Mouse (Mus musculus): ENCODE measurements around the gene Cops6.

Gene Cops6

DNA sequence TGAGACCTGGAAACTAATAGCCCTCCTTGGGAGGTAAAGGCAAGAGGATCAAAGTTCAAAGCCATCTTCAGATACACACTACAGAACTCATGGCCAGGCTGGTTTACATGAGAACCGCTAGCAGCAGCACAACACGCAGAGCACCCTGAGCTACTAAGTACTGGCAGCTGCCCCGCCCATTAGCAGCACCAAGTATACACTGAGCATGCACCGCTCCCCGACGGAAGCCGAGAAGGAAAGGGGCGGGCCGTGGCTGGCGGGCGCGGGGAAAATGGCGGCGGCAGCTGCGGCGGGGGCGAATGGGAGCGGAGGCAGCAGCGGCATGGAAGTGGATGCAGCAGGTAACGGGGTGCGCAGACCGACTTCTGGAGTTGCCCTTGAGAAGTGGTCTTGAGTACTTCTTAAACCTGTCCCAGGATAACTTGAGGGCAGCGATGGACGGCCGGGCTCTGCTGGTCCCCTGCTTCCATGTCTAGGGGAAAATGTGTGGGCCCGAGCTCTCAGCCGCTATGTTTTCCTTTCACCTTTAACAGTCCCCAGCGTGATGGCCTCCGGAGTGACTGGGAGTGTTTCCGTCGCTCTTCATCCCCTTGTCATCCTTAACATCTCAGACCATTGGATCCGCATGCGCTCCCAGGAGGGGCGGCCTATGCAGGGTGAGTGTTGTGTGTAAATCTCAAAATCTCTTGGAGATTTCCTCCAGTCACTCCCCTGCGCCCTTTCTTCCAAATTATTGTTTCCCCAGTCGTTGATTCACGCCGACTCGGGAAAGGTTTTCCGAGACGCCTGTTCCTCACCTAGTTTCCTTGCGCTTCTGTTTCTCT, at the start of gene Cops6:
Gene Cops6 (plus strand): TSS at position 230 of the 824 bp plus-strand sequence.
- DNase-seq (ENCODE audit: low read depth): peak; percentile 94

- peak; percentile 94 for DNase-seq (ENCODE audit: low read depth)
Measured at GRCm38 (mm10) chr5:138116255-138117198, 44.3 kb upstream of the Cops6 start, which contains the start of gene Zscan21. Gene Zscan21 (plus strand): TSS chr5:138116903.

- peak; percentile 64 for DNase-seq (ENCODE audit: low read depth)
Measured at GRCm38 (mm10) chr5:138117199-138118015, 43.5 kb upstream of the Cops6 start.

DNA sequence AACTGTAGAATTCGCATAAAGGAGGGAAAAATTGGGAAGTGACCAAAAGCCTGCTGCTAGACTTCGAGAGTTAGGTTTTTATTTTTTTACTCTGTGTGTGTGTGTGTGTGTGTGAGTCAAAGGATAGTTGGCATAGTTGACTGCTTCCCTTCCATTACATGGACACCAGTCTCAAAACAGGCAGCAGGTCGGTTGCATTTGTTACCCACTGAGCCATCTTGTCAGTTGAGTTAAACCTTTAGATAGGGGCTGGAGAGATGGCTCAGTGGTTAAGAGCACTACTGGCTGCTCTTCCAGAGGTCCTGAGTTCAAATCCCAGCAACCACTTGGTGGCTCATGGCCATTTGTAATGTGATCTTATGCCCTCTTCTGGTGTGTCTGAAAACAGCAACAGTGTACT, 42.8 kb upstream of the Cops6 start:
- no peak for DNase-seq (ENCODE audit: low read depth)

GRCm38 (mm10) chr5:138132425-138133064, 28.3 kb upstream of the Cops6 start:
- no peak for DNase-seq (ENCODE audit: low read depth)

- DNase-seq (ENCODE audit: low read depth): no peak
Measured at GRCm38 (mm10) chr5:138137257-138137656, 23.6 kb upstream of the Cops6 start.

- DNase-seq (ENCODE audit: low read depth): peak; percentile 84
Measured at GRCm38 (mm10) chr5:138137935-138138549, 22.8 kb upstream of the Cops6 start.

DNA sequence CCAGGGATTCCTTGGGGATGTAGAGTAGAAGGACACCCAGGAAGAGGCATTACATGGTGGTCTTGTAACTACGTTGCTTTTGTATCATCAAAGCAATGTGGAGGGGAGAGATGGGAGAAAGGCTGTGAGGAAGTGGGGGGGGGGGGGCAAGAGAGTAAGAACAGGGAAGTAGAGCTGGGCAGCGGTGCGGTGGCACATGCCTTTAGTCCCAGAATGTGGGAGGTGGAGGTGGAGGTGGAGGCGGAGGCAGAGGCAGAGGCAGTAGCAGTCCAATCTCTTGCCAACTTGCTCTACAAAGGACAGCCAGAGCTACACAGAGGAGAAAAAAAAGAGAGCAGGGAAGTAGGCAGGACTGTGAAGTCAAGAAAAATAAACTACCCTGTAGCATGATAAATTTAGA, 22.3 kb upstream of the Cops6 start:
- DNase-seq (ENCODE audit: low read depth): peak; percentile 36

DNA sequence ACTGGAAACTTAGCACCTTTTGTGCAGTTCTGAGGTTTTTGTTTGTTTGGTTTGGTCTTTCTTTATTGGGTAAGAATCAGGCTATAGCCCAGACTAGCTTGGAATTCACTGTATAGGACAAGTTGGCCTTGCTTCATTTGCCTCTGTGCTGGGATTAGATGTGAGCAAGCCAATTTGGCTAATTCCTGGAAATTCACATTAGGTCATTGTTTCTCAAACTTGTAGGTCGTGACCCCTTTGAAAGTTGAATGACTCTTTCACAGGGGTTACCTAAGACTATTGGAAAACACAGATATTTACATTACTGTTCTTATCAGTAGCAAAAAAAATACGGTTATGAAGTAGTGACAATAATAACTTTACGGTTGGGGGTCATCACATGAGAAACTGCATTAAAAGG, 6.5 kb upstream of the Cops6 start:
- DNase-seq (ENCODE audit: low read depth): no peak

GRCm38 (mm10) chr5:138155443-138155976, 5.4 kb upstream of the Cops6 start, which contains the start of gene Zfp113:
Gene Zfp113 (minus strand): TSS chr5:138155744.
- DNase-seq (ENCODE audit: low read depth): peak; percentile 99

- no peak for DNase-seq (ENCODE audit: low read depth)
Measured at GRCm38 (mm10) chr5:138160224-138160762, 578 bp upstream of the Cops6 start.

DNA sequence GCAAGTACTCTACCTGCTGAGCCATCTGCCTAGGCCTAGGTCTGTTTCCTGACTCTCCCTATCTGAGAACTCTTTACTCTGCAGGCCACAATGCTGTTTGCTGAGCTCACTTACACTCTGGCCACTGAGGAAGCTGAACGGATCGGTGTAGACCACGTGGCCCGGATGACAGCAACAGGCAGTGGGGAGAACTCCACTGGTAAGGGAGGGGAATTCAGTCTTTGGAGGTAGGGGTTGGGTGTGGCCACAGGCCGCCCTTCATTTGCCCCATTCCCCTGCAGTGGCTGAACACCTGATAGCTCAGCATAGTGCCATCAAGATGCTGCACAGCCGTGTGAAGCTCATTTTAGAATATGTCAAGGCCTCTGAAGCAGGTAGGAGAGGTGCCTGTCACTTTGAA, 2.2 kb downstream of the Cops6 start:
- no peak for DNase-seq (ENCODE audit: low read depth)

- DNase-seq (ENCODE audit: low read depth): no peak
Measured at GRCm38 (mm10) chr5:138163610-138164009, 2.7 kb downstream of the Cops6 start.

DNA sequence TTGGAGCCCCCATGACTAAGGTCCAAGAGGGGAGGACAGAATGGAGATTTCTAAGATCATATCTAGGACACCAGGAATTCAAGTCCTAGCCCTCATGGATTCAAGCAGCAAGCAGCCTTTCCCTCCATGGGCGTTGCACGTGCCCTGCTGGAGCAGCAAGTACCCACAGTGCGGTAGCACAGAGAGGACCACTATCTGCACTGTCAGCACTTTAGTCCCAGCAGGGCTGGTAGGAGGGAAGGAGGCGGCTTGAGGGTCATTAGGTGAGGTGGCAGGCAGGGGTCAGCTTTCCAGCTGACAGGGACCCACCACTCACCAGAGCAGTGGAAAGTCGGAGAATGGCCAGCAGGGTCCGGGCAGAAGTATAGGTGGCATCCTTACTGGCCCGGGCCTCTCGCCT, 4.7 kb downstream of the Cops6 start:
- no peak for DNase-seq (ENCODE audit: low read depth)

DNA sequence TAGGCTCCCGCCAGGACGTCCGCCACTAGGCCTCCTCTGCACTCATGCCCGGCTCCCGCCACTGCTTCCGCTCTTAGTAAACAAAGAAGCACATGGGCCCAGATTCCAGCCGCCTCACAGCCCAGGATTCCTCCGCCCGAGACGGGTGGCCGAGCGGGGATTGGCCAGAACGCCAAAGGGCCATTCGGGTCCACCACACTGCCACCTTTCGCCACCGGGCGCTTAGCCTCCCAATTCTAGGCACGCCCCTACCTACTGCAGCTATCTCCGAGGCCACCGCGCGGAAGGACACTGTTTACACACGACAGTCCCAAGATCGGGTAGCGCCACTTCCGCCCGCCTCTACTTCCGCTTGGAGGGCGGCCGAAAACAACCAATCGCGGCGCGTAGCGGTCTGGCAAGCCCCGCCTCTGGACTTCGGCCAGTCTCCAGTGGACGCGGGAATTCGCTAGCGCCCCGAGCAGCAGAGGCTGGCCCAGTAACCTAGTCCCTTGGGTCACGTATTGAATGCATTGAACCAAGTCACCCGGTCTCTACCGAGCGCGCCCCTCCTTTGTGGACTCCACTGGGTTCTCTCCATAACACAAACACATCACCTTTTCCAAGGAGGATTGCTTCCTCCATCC, 10.2 kb downstream of the Cops6 start:
- DNase-seq (ENCODE audit: low read depth): peak; percentile 99

DNA sequence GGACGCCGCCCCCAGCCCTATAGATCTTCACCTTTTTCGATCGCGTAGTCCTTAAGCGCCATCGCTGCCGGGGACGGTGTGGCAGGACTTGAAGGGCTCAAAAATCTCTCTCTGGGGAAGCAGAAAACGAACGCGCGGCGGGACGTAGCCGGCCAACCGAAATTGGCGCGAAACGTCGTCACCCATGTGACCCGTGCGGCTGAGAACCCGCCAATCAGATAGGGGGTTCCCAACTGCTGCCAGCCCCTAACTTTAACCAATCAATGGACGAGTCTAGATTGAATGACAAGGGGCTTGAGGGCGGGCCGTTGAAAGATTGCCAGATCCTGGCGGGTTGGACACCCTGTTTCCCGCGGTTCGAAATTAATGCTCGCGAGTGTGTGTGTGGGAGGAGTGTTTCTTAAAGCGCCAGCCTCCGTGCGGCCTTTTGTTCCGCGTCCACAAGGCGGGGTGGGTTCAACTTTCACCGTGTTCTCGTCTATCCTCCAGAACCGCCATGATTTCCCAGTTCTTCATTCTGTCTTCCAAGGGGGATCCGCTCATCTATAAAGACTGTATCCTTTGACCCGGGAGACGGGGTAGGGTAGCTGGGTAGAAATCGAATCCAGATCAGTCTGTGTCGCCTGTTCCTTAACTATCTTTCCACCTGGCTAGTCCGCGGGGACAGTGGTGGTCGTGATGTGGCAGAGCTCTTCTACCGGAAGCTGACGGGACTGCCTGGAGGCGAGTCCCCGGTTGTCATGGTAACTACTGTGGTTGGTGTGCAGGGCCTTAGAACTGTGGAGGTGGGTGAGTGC, 11.0 kb downstream of the Cops6 start, which contains the start of the genes Ap4m1 and Mcm7:
Gene Ap4m1 (plus strand): TSS at position 308 of the 797 bp plus-strand sequence.
Gene Mcm7 (minus strand): TSS at position 728 of the 797 bp plus-strand sequence.
- DNase-seq (ENCODE audit: low read depth): peak; percentile 99

DNA sequence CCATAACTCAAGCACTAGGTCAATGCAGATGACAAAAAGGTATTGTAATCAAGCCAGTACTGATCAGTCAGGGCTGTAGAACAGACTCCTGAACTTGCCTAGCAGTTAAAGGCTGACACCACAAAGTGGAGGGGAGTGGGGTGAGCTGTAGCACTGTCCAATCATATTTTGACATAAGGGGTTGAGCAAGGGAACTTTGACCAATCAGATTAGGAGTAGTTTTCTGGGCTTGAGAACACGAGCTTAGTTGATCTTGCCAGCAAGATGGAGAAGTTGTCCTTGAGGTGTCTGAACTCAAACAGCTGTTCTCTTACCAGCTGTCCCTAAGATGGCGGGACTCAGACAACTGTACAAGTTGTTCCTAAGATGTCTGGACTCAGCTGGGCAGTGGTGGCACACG, 12.3 kb downstream of the Cops6 start:
- DNase-seq (ENCODE audit: low read depth): peak; percentile 90

DNA sequence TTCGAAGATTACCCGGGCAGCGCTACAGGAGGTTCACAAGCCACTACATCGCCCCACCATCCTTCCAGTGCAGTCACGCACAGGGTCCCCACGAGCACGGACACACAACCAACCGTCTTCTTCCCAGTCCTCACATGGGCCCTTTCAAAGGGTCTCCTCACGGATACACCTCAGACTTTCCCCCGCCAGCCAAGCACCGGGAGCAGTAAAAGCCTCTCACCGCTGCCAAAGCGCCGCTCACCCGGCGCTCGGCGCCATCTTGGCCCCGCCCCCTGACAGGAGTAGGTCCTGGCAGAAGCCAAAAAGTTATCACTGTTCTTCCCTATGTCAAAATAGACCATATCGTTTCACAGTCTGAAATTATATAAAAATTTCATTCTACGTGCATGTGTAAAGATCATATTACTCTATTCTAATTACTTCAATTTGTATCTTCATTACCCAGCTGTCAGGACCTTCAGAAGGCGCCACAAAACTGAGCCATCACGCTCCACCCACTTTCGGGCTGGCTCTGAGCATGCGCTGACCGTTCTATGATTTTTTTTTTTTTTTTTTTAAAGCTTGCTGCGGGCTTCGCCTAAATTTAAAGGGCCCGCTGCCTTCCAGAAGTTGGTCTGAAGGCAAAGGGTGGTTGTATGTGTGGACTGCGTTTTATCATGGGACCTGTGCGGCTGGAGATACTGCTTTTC, 26.2 kb downstream of the Cops6 start, which contains the start of the genes Taf6 and Cnpy4:
Gene Taf6 (minus strand): TSS at position 502 of the 689 bp plus-strand sequence.
Gene Cnpy4 (plus strand): TSS at position 536 of the 689 bp plus-strand sequence.
- DNase-seq (ENCODE audit: low read depth): peak; percentile 94

Data from 416B (cell line).